Mouse (Mus musculus): ENCODE results near the gene Zfp868. TPM values are rescaled to one million over a fixed set of nuclear protein-coding genes. Genes with fewer than 3 reads are reported as not detected.
A peak's percentile ranks its signal among the peaks of the same experiment; 100 is the strongest.
"Not testable (repeated sequence)": the region's sequence is repeated elsewhere in the genome, so short reads cannot be mapped to it uniquely, and the experiment has no call there.

Gene Zfp868
- total and polyA plus RNA-seq, 2 experiments from 2014 or later, result 22.4 to 26.0 TPM

DNA sequence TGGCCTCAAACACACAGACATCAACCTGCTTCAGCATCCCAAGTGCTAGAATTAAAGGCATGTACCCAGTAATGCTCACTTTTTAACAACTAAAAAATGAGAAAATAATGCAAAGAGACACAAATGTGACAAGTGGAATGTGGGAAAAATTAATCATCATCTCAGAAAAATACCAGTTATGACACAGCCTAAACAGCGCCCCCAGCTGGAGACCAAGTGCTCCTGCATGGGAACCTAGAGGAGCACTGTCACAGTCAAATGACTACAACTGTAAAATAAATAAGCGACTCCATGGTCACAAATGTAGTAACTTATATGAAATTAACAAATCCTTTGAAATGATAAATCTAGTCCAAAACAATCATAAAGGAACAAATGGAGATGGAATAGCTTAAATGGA lies 10.7 kb downstream of the Zfp868 start:
- peak; percentile 48 for TF ChIP-seq CTCF (IDR thresholded peaks at IDR 0.05)
- H3K27ac ChIP-seq (ENCODE audit: low read depth, low read length), result no peak overlapping the region
- ATAC-seq (ENCODE audit: low FRiP score), result no peak
- H3K4me3 ChIP-seq (ENCODE audit: low read depth, low read length), result no peak overlapping the region
- no peaks in the 10 kb centered on the region for H3K9me3 ChIP-seq (ENCODE audit: low read length)
- WGBS, result 64% methylated on average over 2 of the region's 2 CpGs
- H3K9ac ChIP-seq (replicated peaks; ENCODE audit: low read length, poor library complexity, severe bottlenecking), result no peak overlapping the region
- H3K4me1 ChIP-seq (ENCODE audit: insufficient read depth, low read length), result no peaks in the 10 kb centered on the region
- no peaks in the 10 kb centered on the region for H3K27me3 ChIP-seq (ENCODE audit: insufficient read depth, low read length)
- H3K4me2 ChIP-seq (ENCODE audit: low read depth, low read length, poor library complexity, severe bottlenecking), result no peak overlapping the region
- H3K36me3 ChIP-seq (ENCODE audit: insufficient read depth, low read length), result peaks cover 35% of the 10 kb centered on the region
- DNase-seq (ENCODE audit: low spot score), result no peak

GRCm38 (mm10) chr8:69597598-69597997 lies 27.8 kb downstream of the Zfp868 start:
- DNase-seq (ENCODE audit: low spot score); H3K4me1 ChIP-seq (ENCODE audit: insufficient read depth, low read length); H3K4me3 ChIP-seq (ENCODE audit: low read depth, low read length); H3K9ac ChIP-seq (replicated peaks; ENCODE audit: low read length, poor library complexity, severe bottlenecking); H3K27me3 ChIP-seq (ENCODE audit: insufficient read depth, low read length); ATAC-seq (ENCODE audit: low FRiP score); H3K36me3 ChIP-seq (ENCODE audit: insufficient read depth, low read length); H3K27ac ChIP-seq (ENCODE audit: low read depth, low read length); H3K9me3 ChIP-seq (ENCODE audit: low read length); H3K4me2 ChIP-seq (ENCODE audit: low read depth, low read length, poor library complexity, severe bottlenecking): not testable (repeated sequence)
- WGBS, result 95% methylated on average over 2 of the region's 3 CpGs

- ATAC-seq (ENCODE audit: low FRiP score) (peak; percentile 74), DNase-seq (ENCODE audit: low spot score) (peak; percentile 32)
- H3K27ac ChIP-seq (ENCODE audit: low read depth, low read length), result no peak overlapping the region
- H3K4me2 ChIP-seq (ENCODE audit: low read depth, low read length, poor library complexity, severe bottlenecking), result peak overlapping the region; percentile 74
- no peaks in the 10 kb centered on the region for H3K4me1 ChIP-seq (ENCODE audit: insufficient read depth, low read length)
- H3K27me3 ChIP-seq (ENCODE audit: insufficient read depth, low read length), result no peaks in the 10 kb centered on the region
- H3K4me3 ChIP-seq (ENCODE audit: low read depth, low read length), result peak overlapping the region; percentile 43
- under 1% methylated on average over 54 of the region's 54 CpGs for WGBS
- TF ChIP-seq CTCF (IDR thresholded peaks at IDR 0.05), result no peak; the same call in 1 of the 2 replicates
- no peaks in the 10 kb centered on the region for H3K36me3 ChIP-seq (ENCODE audit: insufficient read depth, low read length)
- H3K9ac ChIP-seq (replicated peaks; ENCODE audit: low read length, poor library complexity, severe bottlenecking), result peak overlapping the region; percentile 64
- H3K9me3 ChIP-seq (ENCODE audit: low read length), result no peaks in the 10 kb centered on the region
These were observed 40.6 kb downstream of the Zfp868 start for GRCm38 (mm10) chr8:69584611-69585202.

DNA sequence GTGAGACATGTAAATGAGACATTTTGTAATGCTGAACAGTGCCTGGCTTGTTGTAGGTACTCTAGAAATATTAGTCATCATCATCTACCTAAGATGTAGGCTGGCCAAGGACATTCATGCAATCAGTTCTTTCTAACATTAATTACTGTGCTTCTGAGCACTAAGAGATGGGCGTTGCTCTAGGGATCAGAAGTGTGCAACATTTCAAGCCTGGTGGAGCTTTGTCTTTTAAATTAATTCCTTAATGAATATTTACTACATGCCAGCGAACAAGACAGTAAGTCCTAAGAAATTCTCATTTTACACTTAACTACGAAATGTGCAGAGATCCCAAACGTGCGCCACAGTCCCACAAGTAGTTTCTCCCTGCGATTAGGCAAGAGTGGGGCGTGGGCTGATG lies 41.1 kb downstream of the Zfp868 start:
- not testable (repeated sequence) for H3K9me3 ChIP-seq (ENCODE audit: low read length); ATAC-seq (ENCODE audit: low FRiP score); DNase-seq (ENCODE audit: low spot score); H3K27ac ChIP-seq (ENCODE audit: low read depth, low read length); H3K36me3 ChIP-seq (ENCODE audit: insufficient read depth, low read length); H3K4me1 ChIP-seq (ENCODE audit: insufficient read depth, low read length); H3K27me3 ChIP-seq (ENCODE audit: insufficient read depth, low read length)
- Histone ChIP-seq H3K9ac (replicated peaks; ENCODE audit: low read length, poor library complexity, severe bottlenecking) (peak overlapping the region; percentile 64), H3K4me2 (ENCODE audit: low read depth, low read length, poor library complexity, severe bottlenecking) (peak overlapping the region; percentile 74), H3K4me3 (ENCODE audit: low read depth, low read length) (peak overlapping the region; percentile 43)
- 14% methylated on average over 7 of the region's 7 CpGs for WGBS

Other genes with a start within 250 kb of the Zfp868 start
- gene Gm9495, start 172.0 kb downstream of the Zfp868 start, total RNA-seq (2014; rRNA removed), result not detected in 2 replicates
- gene Gm9495, start 172.0 kb downstream of the Zfp868 start, polyA plus RNA-seq (2015; fragmentation: Nextera tagmentation; extraction: Ambion mirVana), result 0.13 TPM in 1 of 2 replicates, not detected in the other
- 0.42 TPM in 1 of 2 replicates, not detected in the other for gene Gm7697, start 102.6 kb downstream of the Zfp868 start, total RNA-seq (2014; rRNA removed)
- gene Gm7697, start 102.6 kb downstream of the Zfp868 start, polyA plus RNA-seq (2015; fragmentation: Nextera tagmentation; extraction: Ambion mirVana), result not detected in 2 replicates
- 3.6 and 5.9 TPM in 2 replicates for gene Zfp964, start 28.9 kb upstream of the Zfp868 start, total RNA-seq (2014; rRNA removed)
- 0.99 and 1.2 TPM in 2 replicates for gene Zfp964, start 28.9 kb upstream of the Zfp868 start, polyA plus RNA-seq (2015; fragmentation: Nextera tagmentation; extraction: Ambion mirVana)
- 14.6 and 17.5 TPM in 2 replicates for gene Zfp869, start 85.2 kb upstream of the Zfp868 start, total RNA-seq (2014; rRNA removed)
- gene Zfp869, start 85.2 kb upstream of the Zfp868 start, polyA plus RNA-seq (2015; fragmentation: Nextera tagmentation; extraction: Ambion mirVana), result 14.4 and 15.5 TPM in 2 replicates
- 3.3 and 5.3 TPM in 2 replicates for gene Zfp963, start 124.4 kb upstream of the Zfp868 start, total RNA-seq (2014; rRNA removed)
- gene Zfp963, start 124.4 kb upstream of the Zfp868 start, polyA plus RNA-seq (2015; fragmentation: Nextera tagmentation; extraction: Ambion mirVana), result 5.0 and 5.5 TPM in 2 replicates
- gene Gm20422, start 149.3 kb upstream of the Zfp868 start, total RNA-seq (2014; rRNA removed), result 1.5 and 2.4 TPM in 2 replicates
- not detected in 2 replicates for gene Gm20422, start 149.3 kb upstream of the Zfp868 start, polyA plus RNA-seq (2015; fragmentation: Nextera tagmentation; extraction: Ambion mirVana)
- 77.7 and 92.7 TPM in 2 replicates for gene Atp13a1, start 165.6 kb upstream of the Zfp868 start, total RNA-seq (2014; rRNA removed)
- gene Atp13a1, start 165.6 kb upstream of the Zfp868 start, polyA plus RNA-seq (2015; fragmentation: Nextera tagmentation; extraction: Ambion mirVana), result 44.6 and 46.4 TPM in 2 replicates
- 44.7 and 53.4 TPM in 2 replicates for gene Zfp866, start 165.6 kb upstream of the Zfp868 start, total RNA-seq (2014; rRNA removed)
- 19.2 and 20.0 TPM in 2 replicates for gene Zfp866, start 165.6 kb upstream of the Zfp868 start, polyA plus RNA-seq (2015; fragmentation: Nextera tagmentation; extraction: Ambion mirVana)
- gene Gmip, start 183.1 kb upstream of the Zfp868 start, total RNA-seq (2014; rRNA removed), result 53.9 and 71.2 TPM in 2 replicates
- 33.7 and 37.6 TPM in 2 replicates for gene Gmip, start 183.1 kb upstream of the Zfp868 start, polyA plus RNA-seq (2015; fragmentation: Nextera tagmentation; extraction: Ambion mirVana)
- gene Lpar2, start 196.9 kb upstream of the Zfp868 start, total RNA-seq (2014; rRNA removed), result 5.4 and 7.7 TPM in 2 replicates
- 0.44 and 0.63 TPM in 2 replicates for gene Lpar2, start 196.9 kb upstream of the Zfp868 start, polyA plus RNA-seq (2015; fragmentation: Nextera tagmentation; extraction: Ambion mirVana)
- 35.7 and 43.9 TPM in 2 replicates for gene Pbx4, start 206.9 kb upstream of the Zfp868 start, total RNA-seq (2014; rRNA removed)
- 91.0 and 98.8 TPM in 2 replicates for gene Pbx4, start 206.9 kb upstream of the Zfp868 start, polyA plus RNA-seq (2015; fragmentation: Nextera tagmentation; extraction: Ambion mirVana)